Mouse (Mus musculus) stomach, postnatal 0 days (tissue): ENCODE measurements around the gene Elfn1.

ENCODE experiments used
- CTCF ChIP-seq: IDR thresholded peaks from 2 replicates; pipeline ENCODE4 v1.5.1; 2016; ENCODE audit warnings: antibody characterized with exemption, low read depth, mild to moderate bottlenecking, moderate library complexity
- EP300 ChIP-seq: optimal IDR thresholded peaks from 2 replicates; pipeline ENCODE3; 2016; ENCODE audit warnings: antibody characterized with exemption

GRCm38 (mm10) chr5:139947446-139947845 lies 39.7 kb downstream of the Elfn1 start:
- no peak for TF ChIP-seq EP300
- peak; percentile 70 for TF ChIP-seq CTCF
